Mouse (Mus musculus): Measurements from ENCODE around the gene Wdcp.
"Not testable (repeated sequence)": the region's sequence is repeated elsewhere in the genome, so short reads cannot be mapped to it uniquely, and the experiment has no call there.

Wdcp gene

DNA sequence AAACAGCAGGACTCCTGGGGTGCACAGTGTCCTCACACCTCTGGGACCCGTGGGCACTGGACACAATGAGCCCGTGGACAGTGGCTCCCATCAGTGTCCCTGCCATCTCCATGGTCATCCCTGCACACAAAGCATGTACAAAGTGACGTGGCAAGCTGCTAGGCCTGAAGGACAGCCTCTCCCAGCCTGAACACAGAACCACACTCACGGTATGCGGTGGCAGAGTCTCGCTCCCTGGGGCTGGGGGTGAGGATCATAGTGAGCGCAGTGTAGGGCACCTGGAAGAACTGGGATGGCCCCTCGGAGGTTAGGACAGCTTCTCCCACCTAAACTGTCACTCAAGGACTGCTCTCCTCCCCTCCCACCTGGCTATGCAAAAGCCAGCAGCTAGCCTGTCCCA, 25.8 kb downstream of the Wdcp start:
- DNase-seq (ENCODE audit: low spot score in 2 of 2) = no peak

DNA sequence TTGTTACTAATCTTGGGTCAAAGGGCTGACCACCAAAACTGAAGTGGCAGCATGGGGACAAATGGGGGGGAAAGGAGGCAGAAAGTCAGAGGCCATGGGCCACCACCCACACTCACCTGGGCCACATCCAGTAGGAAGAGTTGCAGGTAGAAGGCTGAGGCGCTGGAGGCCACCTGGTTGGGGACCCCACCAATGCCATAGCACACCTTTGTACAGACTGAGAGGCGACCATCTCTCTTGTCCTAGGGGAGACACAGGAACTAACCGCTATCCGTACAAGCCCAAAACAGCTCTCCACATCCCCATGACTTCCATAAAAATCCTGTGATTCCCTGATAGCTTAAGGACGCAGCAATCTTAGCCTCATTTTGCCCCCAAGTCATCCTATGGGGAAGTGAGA, 28.2 kb downstream of the Wdcp start:
- DNase-seq (ENCODE audit: low spot score in 2 of 2) = no peak

DNA sequence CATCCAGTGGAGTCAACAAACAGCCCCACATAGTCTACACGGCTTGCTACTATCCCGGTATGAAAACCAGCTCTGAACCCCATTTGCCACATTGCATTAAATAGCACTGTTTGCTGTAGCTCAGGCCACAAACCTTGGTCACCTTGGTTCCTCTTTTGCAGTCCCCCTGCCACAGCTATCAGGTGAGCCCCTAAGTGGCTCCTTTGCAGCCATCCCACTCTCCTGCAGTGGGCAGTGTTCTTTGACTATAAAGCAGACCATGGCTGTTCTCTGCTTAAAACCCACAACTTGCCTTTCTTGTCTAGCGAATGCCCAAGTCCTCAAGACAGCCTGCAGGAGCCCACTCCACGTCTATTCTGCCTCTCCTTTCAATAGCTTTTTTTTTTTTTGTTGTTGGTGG, 29.2 kb downstream of the Wdcp start:
- DNase-seq (ENCODE audit: low spot score in 2 of 2) = no peak

DNA sequence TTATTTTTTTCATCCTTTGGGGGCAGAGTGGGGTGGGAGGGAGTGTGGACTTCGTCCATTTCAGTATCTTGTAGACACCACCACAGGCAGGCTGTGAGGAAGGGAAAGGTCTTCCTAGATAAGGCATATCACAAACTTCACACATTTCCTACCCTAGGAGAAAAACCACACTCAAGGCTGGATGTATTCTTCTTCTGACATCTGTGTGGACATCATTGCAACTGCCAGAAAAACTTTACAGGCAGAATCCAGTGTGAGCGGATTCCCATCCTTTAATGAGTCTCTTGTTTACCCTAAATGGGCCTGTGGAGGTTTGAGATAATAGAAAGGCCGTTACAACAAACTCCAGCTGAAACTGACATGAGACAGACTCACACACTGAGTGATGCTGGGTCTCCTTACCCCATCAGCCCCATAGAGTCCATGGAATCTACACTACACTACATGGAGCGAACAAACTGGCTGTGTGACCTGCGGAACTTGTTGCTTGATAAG, 29.9 kb downstream of the Wdcp start:
- no peak for DNase-seq (ENCODE audit: low spot score in 2 of 2)

DNA sequence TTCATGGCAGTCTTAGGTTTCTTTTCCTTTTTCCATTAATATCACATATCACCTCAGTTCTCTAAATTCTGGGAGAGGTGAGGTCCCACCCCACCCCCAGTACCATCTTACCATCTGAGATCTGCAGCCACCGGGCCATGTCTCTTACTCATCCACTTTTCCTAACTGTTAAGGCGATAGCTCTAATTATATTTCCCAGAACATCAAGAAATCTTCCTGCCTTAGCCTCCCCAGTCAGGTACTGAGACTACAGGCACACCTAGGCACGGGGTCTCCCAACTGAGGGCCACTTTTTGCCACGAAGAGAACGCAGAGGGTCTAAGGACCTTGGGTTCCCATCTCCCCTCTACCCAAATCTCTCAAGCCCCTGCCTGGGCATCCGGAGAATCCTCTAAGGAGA, 30.4 kb downstream of the Wdcp start:
- DNase-seq (ENCODE audit: low spot score in 2 of 2) = no peak

DNA sequence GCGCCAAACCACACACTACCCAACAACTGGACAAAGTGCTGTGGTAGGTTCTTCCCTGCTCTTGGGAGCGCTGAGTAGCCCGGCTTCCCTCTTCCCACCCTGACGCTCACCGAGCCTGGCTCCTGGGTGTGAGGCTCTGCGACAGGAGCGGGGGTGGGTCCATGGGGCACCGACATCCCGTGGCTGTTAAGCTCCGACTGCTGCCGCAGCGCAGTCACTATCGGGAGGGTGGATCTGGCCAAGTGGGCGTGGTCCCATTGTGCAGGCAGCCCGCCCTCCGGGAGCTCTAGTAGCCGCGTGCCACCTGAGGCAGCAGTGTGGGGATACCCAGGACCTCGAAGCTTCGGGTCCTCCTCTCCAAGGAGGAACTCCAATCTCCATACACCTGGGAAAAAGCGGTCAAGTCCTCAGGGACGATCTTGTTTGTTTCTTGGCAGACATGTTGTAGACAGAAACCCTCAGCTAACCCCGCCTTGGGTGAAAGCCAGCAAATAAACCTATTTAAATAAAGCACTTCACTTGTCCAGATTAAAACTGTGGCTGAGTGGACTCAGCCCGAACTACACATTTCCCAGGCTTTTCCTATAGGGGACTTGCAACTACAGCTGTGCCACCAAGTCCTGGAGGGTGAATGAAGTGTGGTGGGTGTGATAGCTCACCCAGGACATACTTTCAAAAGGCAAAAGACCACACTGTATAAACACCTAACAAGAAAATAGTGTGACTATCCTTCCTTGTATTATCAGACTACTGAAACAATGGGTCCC, 31.2 kb downstream of the Wdcp start, which contains the start of gene Mfsd2b:
Gene Mfsd2b (minus strand): TSS at position 199 of the 767 bp plus-strand sequence.
- DNase-seq (ENCODE audit: low spot score in 2 of 2) = peak; percentile 64 to 65

DNA sequence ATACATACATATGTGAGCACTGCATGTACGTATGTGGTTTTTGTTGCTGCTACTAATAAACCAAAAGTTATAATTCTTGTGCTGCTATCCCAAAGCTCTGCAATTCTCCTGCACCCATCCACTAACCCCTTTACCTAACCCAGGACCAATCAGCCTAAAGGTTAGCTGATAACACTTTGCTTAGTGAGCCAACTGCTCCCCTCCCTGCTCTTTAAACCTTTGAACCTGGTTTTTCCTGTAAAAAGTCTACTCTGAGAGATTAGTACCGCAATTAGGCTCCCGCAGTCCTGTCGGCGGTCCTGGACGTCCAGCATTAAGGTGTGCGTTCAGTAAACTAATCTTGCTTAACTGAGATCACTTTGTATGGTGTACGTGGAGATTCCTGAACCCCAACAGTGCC, 32.5 kb downstream of the Wdcp start:
- no peak for DNase-seq (ENCODE audit: low spot score in 2 of 2)

DNA sequence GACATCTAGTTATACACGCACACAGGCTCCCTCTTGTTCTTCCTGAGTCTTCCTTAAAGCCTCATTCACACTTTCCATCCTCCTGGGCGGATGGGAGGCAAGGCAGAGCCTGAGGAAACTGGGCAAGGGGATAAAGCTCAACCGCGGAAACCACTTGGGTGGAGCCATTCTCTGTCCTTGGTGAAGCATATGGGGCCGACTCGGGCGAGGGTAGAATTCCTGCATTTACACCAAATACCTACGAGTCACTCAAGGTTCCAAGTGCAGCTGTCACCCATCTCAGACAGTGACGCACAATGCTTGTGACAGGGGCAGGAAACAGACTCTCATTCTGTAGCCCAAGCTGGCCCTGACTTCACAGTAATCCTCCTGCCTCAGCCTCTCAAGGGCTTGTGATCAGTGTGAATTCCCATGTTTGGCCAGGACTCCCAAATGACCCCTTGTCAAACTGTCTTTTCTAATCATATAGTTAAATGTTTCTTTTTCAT, 35.2 kb downstream of the Wdcp start:
- DNase-seq (ENCODE audit: low spot score in 2 of 2) = no peak

DNA sequence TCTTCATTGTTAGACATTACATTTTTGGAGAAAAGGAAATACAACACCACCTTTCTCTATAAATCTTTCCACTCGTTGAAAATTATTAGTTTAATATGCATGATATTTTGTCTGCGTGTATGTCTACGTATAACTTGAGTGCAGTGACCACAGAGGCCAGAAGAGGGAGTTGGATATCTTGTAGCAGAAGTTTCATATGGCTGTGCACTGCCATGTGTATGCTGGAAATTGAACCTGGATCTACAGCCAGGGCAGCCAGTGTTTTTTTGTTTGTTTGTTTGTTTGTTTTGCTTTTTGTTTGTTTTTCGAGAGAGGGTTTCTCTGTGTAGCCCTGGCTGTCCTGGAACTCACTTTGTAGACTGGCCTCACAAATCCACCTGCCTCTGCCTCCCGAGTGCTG, 35.9 kb downstream of the Wdcp start:
- DNase-seq (ENCODE audit: low spot score in 2 of 2) = no peak

DNA sequence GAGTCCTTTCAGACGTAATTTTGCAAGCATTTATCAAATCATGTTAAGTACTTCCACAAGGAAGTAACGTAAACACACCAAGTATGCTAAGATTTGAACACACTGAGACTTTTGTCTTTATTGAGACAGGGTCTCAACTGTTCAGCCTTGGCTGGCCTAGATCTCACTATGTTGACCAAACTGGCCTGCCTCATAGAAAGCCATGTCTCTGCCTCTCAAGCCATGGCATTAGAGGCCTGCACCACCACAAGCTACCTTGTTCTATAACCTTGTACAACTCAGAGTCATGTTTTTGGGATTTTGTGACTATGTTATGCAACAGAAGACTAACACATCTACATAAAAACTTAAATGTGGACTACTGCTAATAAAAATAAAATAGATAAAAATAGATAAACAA, 39.0 kb downstream of the Wdcp start:
- DNase-seq (ENCODE audit: low spot score in 2 of 2) = no peak

DNA sequence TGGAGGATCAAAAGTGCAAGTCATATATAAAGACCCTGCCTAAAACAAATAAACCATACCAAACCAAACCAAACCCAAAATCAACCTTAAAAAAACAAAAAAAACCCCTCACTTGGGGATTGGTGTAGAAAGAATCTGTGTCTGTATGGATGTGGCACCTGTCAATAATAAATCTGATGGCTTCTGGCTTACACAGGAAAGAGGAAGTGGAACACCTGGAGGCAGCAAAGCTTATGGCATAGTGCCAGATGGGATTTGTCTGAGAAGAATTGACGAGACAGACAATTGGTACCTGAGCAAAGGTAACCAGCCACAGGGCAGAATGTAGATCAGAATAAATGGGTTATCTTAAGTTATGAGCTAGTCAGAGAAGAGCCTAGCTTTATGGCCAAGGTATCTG, 42.0 kb downstream of the Wdcp start:
- DNase-seq (ENCODE audit: low spot score in 2 of 2) = no peak

DNA sequence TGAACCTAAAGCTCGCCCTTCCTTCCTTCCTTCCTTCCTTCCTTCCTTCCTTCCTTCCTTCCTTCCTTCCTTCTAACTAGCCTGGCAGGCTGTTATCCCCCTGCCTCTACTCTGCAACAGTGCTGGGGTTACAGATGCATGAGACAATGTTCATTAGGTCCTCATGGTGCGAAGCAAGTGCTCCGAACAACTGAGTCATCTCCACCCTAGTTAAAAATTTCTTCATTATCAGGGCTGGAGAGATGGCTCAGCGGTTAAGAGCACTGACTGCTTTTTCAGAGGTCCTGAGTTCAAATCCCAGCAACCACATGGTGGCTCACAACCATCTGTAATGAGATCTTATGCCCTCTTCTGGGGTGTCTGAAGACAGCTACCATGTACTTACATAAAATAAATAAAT, 43.5 kb downstream of the Wdcp start:
- not testable (repeated sequence) for DNase-seq (ENCODE audit: low spot score in 2 of 2)

DNA sequence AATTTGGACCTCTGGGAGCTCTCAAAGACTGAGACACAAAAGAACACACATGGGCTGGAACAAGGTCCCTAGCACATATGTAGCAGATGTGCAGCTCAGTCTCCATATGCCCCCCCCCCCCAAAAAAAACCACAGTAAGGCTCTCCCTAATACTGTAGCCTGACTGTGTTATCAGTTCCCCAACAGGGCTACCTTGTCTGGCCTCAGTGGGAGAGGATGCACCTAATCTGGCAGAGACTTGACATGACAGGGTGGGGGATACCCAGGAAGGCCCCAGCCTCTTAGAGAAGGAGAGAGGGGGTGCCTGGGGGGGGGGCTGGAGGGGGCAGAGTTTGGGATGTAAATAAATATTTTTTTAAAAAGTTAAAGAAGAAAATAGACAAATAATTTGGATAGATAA, 45.6 kb downstream of the Wdcp start:
- no peak for DNase-seq (ENCODE audit: low spot score in 2 of 2)

DNA sequence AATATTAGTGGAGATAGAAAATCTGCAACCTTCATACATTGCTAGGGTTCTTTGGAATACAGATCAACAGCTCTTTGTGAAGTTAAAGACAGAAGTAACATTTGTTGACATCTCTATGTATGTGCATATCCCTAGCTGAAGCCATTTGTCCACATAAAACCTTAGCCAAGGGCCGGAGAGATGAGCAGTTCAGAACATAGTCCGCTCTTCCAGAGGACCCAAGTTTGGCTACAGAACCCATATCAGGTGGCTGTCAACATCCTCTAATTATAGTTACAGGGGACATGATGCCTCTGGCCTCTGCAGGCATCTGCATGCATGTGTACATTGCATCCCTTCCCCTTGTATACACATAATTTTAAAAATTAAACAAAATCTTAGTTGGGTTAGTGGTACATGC, 46.1 kb downstream of the Wdcp start:
- DNase-seq (ENCODE audit: low spot score in 2 of 2) = no peak

DNA sequence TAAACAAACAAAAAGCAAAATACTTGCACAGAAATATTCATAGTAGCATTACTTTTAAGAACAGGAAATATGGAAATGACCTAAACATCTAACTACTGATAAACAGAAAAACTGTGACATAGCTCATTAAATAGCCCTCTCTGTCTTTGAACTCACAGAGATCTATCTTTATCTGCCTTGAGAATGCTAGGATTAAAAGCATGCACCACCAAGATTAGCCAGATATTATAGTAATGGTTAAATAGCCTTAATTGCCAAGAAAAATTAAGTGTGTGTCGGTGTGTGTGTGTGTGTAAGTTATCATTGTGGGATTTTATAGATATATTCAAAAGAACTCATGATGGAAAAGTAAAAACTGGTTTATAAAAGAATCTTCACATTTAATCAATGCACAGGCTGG, 46.8 kb downstream of the Wdcp start:
- DNase-seq (ENCODE audit: low spot score in 2 of 2) = no peak

DNA sequence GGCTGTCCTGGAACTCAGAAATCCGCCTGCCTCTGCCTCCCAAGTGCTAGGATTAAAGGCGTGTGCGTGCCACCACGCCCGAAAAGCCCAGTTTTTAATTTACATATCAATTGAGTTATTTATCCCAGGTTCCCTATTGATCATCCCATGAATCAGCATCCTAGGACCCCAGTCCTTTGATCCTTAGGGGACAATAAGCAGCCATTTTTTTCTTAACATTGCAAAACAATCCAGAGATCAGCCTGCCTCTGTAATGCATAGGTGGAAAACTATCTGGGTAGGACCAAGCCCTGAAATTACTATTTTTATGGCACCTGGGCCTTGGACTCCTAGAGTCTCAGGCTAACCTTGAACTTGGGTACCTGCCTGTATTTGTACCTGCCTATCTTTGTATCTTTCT, 54.9 kb downstream of the Wdcp start:
- no peak for DNase-seq (ENCODE audit: low spot score in 2 of 2)

DNA sequence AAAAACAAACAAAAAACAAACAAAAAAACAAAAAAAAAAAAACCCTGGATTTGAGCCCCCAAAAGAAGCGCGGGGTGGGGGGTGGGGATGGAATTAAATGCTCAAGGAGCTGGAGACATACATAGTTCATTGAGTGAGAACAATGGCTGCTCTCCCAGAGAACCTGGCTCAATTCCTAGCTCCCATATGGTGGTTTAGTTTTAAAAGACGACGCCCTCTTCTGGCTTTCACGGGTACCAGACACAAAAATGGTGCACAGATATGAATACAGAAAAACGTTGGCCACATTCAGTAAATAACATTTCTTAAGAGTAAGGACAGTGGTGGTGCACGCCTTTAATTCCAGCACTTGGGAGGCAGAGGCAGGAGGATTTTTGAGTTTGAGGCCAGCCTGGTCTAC, 62.8 kb downstream of the Wdcp start:
- DNase-seq (ENCODE audit: low spot score in 2 of 2) = no peak

DNA sequence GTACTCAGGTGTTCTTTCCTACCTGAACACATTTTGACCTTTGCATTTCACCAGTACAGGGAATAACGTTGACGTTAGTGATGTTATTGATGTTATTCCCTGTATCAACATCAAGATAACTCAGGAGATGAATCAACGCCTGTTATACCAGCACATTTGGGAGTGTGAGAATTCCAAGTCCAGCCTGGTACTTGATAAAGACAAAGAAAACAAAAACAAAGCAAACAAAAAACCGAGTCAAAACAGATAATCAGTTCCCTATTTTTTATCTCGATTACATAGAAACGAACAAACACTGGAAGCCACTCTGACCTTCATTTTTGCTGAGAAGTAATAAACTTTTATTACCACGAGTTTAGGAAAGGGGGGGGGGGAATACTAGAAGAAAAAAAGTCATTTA, 63.4 kb downstream of the Wdcp start:
- DNase-seq (ENCODE audit: low spot score in 2 of 2) = no peak

DNA sequence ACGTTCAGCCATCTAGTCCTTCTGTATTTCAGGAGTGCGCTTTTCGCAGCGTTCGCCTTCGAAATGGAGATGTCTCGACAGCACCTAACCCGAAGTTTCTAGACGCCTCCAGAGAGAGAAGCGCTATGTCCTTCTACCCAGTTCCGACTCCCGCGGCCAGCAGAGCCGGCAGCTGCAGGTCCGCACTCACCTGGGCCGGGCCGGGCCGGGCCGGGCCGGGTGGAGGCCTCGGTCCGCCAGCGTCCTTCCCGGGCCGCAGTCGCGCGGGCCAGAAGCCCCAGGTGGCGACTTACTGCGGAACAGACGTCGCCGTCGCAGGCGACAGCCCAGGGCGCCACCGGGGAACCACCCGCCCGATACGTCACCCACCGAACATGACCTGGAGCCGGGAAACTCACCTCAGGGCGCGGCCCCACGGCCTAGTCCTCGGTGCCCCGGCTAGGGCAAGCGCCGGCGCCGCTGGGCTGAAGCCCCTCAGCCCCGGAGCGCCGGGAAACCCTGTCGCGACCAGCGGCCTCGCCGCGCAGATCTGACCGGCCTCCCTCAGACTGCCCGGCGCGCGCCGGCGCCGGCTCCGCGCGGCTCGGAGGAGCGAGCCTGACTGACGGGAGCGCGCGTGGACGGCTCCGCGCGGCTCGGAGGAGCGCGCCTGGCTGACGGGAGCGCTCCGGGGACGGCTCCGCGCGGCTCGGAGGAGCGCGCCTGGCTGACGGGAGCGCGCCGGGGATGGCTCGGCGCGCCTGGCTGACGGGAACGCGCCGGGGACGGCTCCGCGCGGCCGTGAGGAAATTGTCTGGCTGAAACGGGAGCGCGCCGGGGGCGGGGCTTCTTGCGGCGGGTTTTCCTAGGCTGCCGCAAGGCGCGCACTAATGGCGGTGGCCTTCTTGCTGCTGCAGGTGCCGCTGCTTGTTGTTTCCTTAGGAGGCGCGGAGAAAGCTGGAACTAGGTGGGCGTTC, 64.1 kb downstream of the Wdcp start, which contains the start of gene Ubxn2a:
Gene Ubxn2a (minus strand): TSS at position 755 of the 956 bp plus-strand sequence.
- DNase-seq (ENCODE audit: low spot score in 2 of 2) = peak; percentile 95 to 97

DNA sequence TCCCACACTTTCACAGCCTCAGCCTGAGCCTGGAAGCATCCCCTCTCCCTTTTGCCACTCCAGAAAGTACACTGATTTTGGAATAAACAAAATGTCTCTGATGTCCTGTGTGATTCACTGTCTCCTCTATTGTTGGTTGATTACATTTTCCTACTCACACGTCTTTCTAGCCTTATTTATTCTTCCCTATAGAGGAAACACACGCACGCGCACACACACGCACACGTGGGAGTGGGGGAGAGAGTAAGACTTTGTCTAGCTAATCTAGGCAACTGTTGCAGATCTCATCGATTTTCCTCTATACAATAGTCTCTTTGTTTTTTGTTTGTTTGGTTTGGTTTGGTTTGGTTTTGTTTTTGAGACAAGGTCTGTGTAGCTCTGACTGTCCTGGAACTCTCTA, 65.3 kb downstream of the Wdcp start:
- DNase-seq (ENCODE audit: low spot score in 2 of 2) = no peak

Measured in right cerebral cortex, postnatal 10 days (tissue).